Mouse (Mus musculus) ES-Bruce4 (cell line): ENCODE data around the gene Schip1.

Experiments
- CTCF ChIP-seq: IDR thresholded peaks from one replicate; pipeline ENCODE4 v1.8.1; 2011; ENCODE audit warnings: low read depth, low read length
- EP300 ChIP-seq: IDR thresholded peaks from 2 replicates; pipeline ENCODE4 v1.6.1; 2011; ENCODE audit warnings: low read depth, low read length; ENCODE audit not compliant: insufficient read depth

GRCm38 (mm10) chr3:68405724-68406123, 341.1 kb downstream of the Schip1 start:
- TF ChIP-seq EP300 (no peak), CTCF (no peak)
